Mouse (Mus musculus): Measurements from ENCODE around the gene Arhgap8. TPM values are rescaled to one million over a fixed set of nuclear protein-coding genes. Genes with fewer than 3 reads are reported as not detected.

Arhgap8 gene
- polyA plus RNA-seq, 1 experiment from 2014 or later, result 0.19 TPM

GRCm38 (mm10) chr15:84682206-84682605, 37.6 kb upstream of the Arhgap8 start:
- H3K36me3 ChIP-seq (replicated peaks; ENCODE audit: insufficient read depth, low read length), result no peaks in the 10 kb centered on the region
- H3K27me3 ChIP-seq (ENCODE audit: insufficient read depth, low read length), result no peaks in the 10 kb centered on the region
- no peak overlapping the region for H3K9ac ChIP-seq (replicated peaks)
- WGBS (ENCODE audit: insufficient replicate concordance), result 78% methylated on average over 3 of the region's 3 CpGs
- no peak overlapping the region for H3K27ac ChIP-seq (ENCODE audit: low read depth)
- ATAC-seq (no peak), DNase-seq (no peak)
- H3K4me3 ChIP-seq (ENCODE audit: low read depth, low read length), result peak overlapping the region; percentile 68
- H3K4me1 ChIP-seq (ENCODE audit: insufficient read depth), result peaks cover 17% of the 10 kb centered on the region
- H3K4me2 ChIP-seq (ENCODE audit: low read depth, low read length), result peak overlapping the region; percentile 80; the same call in 1 of the 2 replicates
- TF ChIP-seq EP300 (IDR thresholded peaks at IDR 0.05; ENCODE audit: low read depth), result no peak
- no peak for TF ChIP-seq CTCF (IDR thresholded peaks at IDR 0.05; ENCODE audit: low read depth)
- H3K9me3 ChIP-seq (ENCODE audit: low read length), result no peaks in the 10 kb centered on the region

GRCm38 (mm10) chr15:84682821-84683220, 37.0 kb upstream of the Arhgap8 start:
- no peak for TF ChIP-seq EP300 (IDR thresholded peaks at IDR 0.05; ENCODE audit: low read depth)
- no peak for TF ChIP-seq CTCF (IDR thresholded peaks at IDR 0.05; ENCODE audit: low read depth)
- Histone ChIP-seq H3K27ac (ENCODE audit: low read depth) (no peak overlapping the region), H3K36me3 (replicated peaks; ENCODE audit: insufficient read depth, low read length) (no peaks in the 10 kb centered on the region), H3K4me1 (ENCODE audit: insufficient read depth) (peaks cover 17% of the 10 kb centered on the region), H3K9ac (replicated peaks) (no peak overlapping the region), H3K9me3 (ENCODE audit: low read length) (no peaks in the 10 kb centered on the region), H3K4me3 (ENCODE audit: low read depth, low read length) (no peak overlapping the region), H3K27me3 (ENCODE audit: insufficient read depth, low read length) (no peaks in the 10 kb centered on the region), H3K4me2 (ENCODE audit: low read depth, low read length) (no peak overlapping the region)
- ATAC-seq (no peak), DNase-seq (no peak)
- 64% methylated on average over 5 of the region's 5 CpGs for WGBS (ENCODE audit: insufficient replicate concordance)

- TF ChIP-seq EP300 (IDR thresholded peaks at IDR 0.05; ENCODE audit: low read depth) (no peak), CTCF (IDR thresholded peaks at IDR 0.05; ENCODE audit: low read depth) (no peak)
- Histone ChIP-seq H3K4me3 (ENCODE audit: low read depth, low read length) (no peak overlapping the region), H3K36me3 (replicated peaks; ENCODE audit: insufficient read depth, low read length) (no peaks in the 10 kb centered on the region; the same call in 1 of the 2 replicates), H3K4me1 (ENCODE audit: insufficient read depth) (peaks cover 17% of the 10 kb centered on the region), H3K4me2 (ENCODE audit: low read depth, low read length) (no peak overlapping the region), H3K9ac (replicated peaks) (no peak overlapping the region), H3K9me3 (ENCODE audit: low read length) (no peaks in the 10 kb centered on the region), H3K27ac (ENCODE audit: low read depth) (no peak overlapping the region), H3K27me3 (ENCODE audit: insufficient read depth, low read length) (no peaks in the 10 kb centered on the region)
- ATAC-seq, result no peak
- DNase-seq, result no peak
- 59% methylated on average over 5 of the region's 5 CpGs for WGBS (ENCODE audit: insufficient replicate concordance)
These were observed 35.3 kb upstream of the Arhgap8 start for GRCm38 (mm10) chr15:84684520-84684919.

- WGBS (ENCODE audit: insufficient replicate concordance), result 30% methylated on average over 3 of the region's 3 CpGs
- TF ChIP-seq EP300 (IDR thresholded peaks at IDR 0.05; ENCODE audit: low read depth) (no peak), CTCF (IDR thresholded peaks at IDR 0.05; ENCODE audit: low read depth) (no peak)
- Histone ChIP-seq H3K36me3 (replicated peaks; ENCODE audit: insufficient read depth, low read length) (no peaks in the 10 kb centered on the region; the same call in 1 of the 2 replicates), H3K27me3 (ENCODE audit: insufficient read depth, low read length) (no peaks in the 10 kb centered on the region), H3K4me2 (ENCODE audit: low read depth, low read length) (no peak overlapping the region; the same call in 1 of the 2 replicates), H3K27ac (ENCODE audit: low read depth) (no peak overlapping the region), H3K4me1 (ENCODE audit: insufficient read depth) (peaks cover 15% of the 10 kb centered on the region), H3K9me3 (ENCODE audit: low read length) (no peaks in the 10 kb centered on the region), H3K9ac (replicated peaks) (no peak overlapping the region), H3K4me3 (ENCODE audit: low read depth, low read length) (no peak overlapping the region)
- ATAC-seq (peak; percentile 19; the same call in 1 of the 2 replicates), DNase-seq (peak; percentile 57)
These were observed 34.4 kb upstream of the Arhgap8 start for GRCm38 (mm10) chr15:84685417-84685816.

GRCm38 (mm10) chr15:84687904-84688303, 31.9 kb upstream of the Arhgap8 start:
- no peaks in the 10 kb centered on the region; the same call in 1 of the 2 replicates for H3K36me3 ChIP-seq (replicated peaks; ENCODE audit: insufficient read depth, low read length)
- H3K4me1 ChIP-seq (ENCODE audit: insufficient read depth), result peaks cover 7% of the 10 kb centered on the region
- WGBS (ENCODE audit: insufficient replicate concordance), result 75% methylated on average over 14 of the region's 14 CpGs
- H3K9me3 ChIP-seq (ENCODE audit: low read length), result no peaks in the 10 kb centered on the region
- no peak overlapping the region for H3K4me2 ChIP-seq (ENCODE audit: low read depth, low read length)
- no peak overlapping the region for H3K9ac ChIP-seq (replicated peaks)
- H3K27me3 ChIP-seq (ENCODE audit: insufficient read depth, low read length), result no peaks in the 10 kb centered on the region
- H3K4me3 ChIP-seq (ENCODE audit: low read depth, low read length), result no peak overlapping the region
- no peak overlapping the region for H3K27ac ChIP-seq (ENCODE audit: low read depth)
- no peak for DNase-seq
- no peak for TF ChIP-seq CTCF (IDR thresholded peaks at IDR 0.05; ENCODE audit: low read depth)
- TF ChIP-seq EP300 (IDR thresholded peaks at IDR 0.05; ENCODE audit: low read depth), result no peak
- no peak for ATAC-seq

- Histone ChIP-seq H3K9ac (replicated peaks) (no peak overlapping the region), H3K36me3 (replicated peaks; ENCODE audit: insufficient read depth, low read length) (peaks cover 2% of the 10 kb centered on the region; the same call in 1 of the 2 replicates), H3K27ac (ENCODE audit: low read depth) (no peak overlapping the region), H3K27me3 (ENCODE audit: insufficient read depth, low read length) (no peaks in the 10 kb centered on the region), H3K4me2 (ENCODE audit: low read depth, low read length) (no peak overlapping the region), H3K4me1 (ENCODE audit: insufficient read depth) (peaks cover 6% of the 10 kb centered on the region), H3K4me3 (ENCODE audit: low read depth, low read length) (no peak overlapping the region), H3K9me3 (ENCODE audit: low read length) (no peaks in the 10 kb centered on the region)
- no peak for DNase-seq
- TF ChIP-seq EP300 (IDR thresholded peaks at IDR 0.05; ENCODE audit: low read depth) (no peak), CTCF (IDR thresholded peaks at IDR 0.05; ENCODE audit: low read depth) (no peak)
- no peak for ATAC-seq
- WGBS (ENCODE audit: insufficient replicate concordance), result 62% methylated on average over 6 of the region's 6 CpGs
These were observed 30.5 kb upstream of the Arhgap8 start for GRCm38 (mm10) chr15:84689356-84689755.
